Mouse (Mus musculus): ENCODE data around the gene Gemin7. TPM values are rescaled to one million over a fixed set of nuclear protein-coding genes. Genes with fewer than 3 reads are reported as not detected.

Gemin7 gene
- polyA plus RNA-seq, 2 experiments from 2014 or later: 88.3 to 91.8 TPM

GRCm38 (mm10) chr7:19575559-19575958 lies 1.8 kb downstream of the Gemin7 start:
- no peak for ATAC-seq

GRCm38 (mm10) chr7:19573776-19574140 lies 3.6 kb downstream of the Gemin7 start:
- no peak for ATAC-seq

GRCm38 (mm10) chr7:19572926-19573775 lies 4.2 kb downstream of the Gemin7 start:
- peak; percentile 66 for ATAC-seq

GRCm38 (mm10) chr7:19569647-19570046 lies 7.7 kb downstream of the Gemin7 start:
- no peak for ATAC-seq

- no peak for ATAC-seq
These were observed 10.0 kb downstream of the Gemin7 start for GRCm38 (mm10) chr7:19567426-19567825.

GRCm38 (mm10) chr7:19565803-19566202 lies 11.6 kb downstream of the Gemin7 start:
- no peak for ATAC-seq

GRCm38 (mm10) chr7:19564455-19564854 lies 12.9 kb downstream of the Gemin7 start:
- ATAC-seq: no peak

- no peak for ATAC-seq
These were observed 13.5 kb downstream of the Gemin7 start for GRCm38 (mm10) chr7:19563884-19564283.

GRCm38 (mm10) chr7:19562643-19563410 lies 14.6 kb downstream of the Gemin7 start, which contains the start of gene Ppp1r37:
Ppp1r37 (minus strand) TSS chr7:19563076.
- no peak for ATAC-seq

- ATAC-seq: peak; percentile 76
These were observed 15.4 kb downstream of the Gemin7 start for GRCm38 (mm10) chr7:19561765-19562642.

- ATAC-seq: no peak
These were observed 16.0 kb downstream of the Gemin7 start for GRCm38 (mm10) chr7:19561431-19561764.

GRCm38 (mm10) chr7:19560491-19561260 lies 16.7 kb downstream of the Gemin7 start:
- ATAC-seq: no peak

- ATAC-seq: no peak
These were observed 18.4 kb downstream of the Gemin7 start for GRCm38 (mm10) chr7:19558965-19559364.

GRCm38 (mm10) chr7:19557982-19558900 lies 19.2 kb downstream of the Gemin7 start:
- no peak for ATAC-seq

- no peak for ATAC-seq
These were observed 20.3 kb downstream of the Gemin7 start for GRCm38 (mm10) chr7:19557086-19557485.

- no peak for ATAC-seq
These were observed 23.2 kb downstream of the Gemin7 start for GRCm38 (mm10) chr7:19554168-19554567.

GRCm38 (mm10) chr7:19552443-19552842 lies 25.0 kb downstream of the Gemin7 start:
- ATAC-seq: no peak

- ATAC-seq: no peak
These were observed 25.8 kb downstream of the Gemin7 start for GRCm38 (mm10) chr7:19551634-19552033.

- ATAC-seq: no peak
These were observed 28.0 kb downstream of the Gemin7 start for GRCm38 (mm10) chr7:19549394-19549793.

GRCm38 (mm10) chr7:19547344-19547969 lies 29.9 kb downstream of the Gemin7 start:
- no peak for ATAC-seq

Data from activated CD4-positive, CD25-positive, alpha-beta regulatory T cell, adult 4 months (primary cell).